Mouse (Mus musculus): ENCODE data around the gene Hacl1.

DNA sequence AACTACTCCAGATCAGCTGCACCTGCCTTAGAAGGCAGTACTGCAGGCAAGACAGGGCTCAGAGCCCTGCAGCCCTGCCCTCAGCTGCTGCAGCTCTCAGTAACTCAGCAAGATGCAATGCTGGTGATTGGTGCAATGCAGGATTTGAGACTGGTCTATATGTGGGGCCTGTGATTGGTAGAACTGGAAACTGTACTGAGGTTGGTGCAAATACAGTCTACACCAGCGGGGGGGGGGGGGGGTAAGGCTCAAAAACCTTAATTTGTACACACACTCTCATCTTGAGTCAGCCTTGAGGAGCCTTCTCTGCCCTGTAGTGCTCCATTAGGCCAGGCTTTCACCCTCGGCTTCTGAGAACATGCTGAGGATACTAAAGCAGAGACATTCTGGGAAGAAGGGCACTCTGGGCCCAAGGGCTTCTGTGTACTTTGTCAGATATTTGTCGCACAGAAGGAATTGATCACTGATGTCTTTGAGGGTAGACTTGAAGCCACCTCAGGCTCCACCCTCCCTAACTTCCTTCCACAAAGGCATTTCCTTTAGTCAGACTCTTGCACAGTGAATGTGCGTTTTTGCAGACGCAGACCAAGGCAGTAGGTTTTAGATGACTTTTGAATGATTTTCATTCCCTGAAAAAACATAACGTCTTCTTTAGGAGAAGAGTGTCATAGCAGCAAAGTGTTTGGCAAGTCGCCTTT is 43.4 kb upstream of the Hacl1 start:
- no peak for TF ChIP-seq POLR2A (IDR thresholded peaks at IDR 0.05; ENCODE audit: low read depth, low read length)
- TF ChIP-seq CTCF (conservative IDR thresholded peaks at IDR 0.05; ENCODE audit: insufficient read depth, insufficient read length, low read depth, low read length), result no peak

Measured in kidney, adult 2 months (tissue).